Mouse (Mus musculus): Measurements from ENCODE around the gene Peg12. TPM values are rescaled to one million over a fixed set of nuclear protein-coding genes. Genes with fewer than 3 reads are reported as not detected.

Gene Peg12
- total and polyA plus RNA-seq, 2 experiments from 2014 or later = 10.1 to 10.3 TPM

GRCm38 (mm10) chr7:62445431-62446165 is 18.7 kb downstream of the Peg12 start:
- Histone ChIP-seq H3K9me3 (ENCODE audit: low read length) (0 out of 2 replicates have a peak, but pooled peaks cover 5% of the 10 kb centered on the region), H3K9ac (replicated peaks; ENCODE audit: low read length) (no peak overlapping the region), H3K36me3 (ENCODE audit: insufficient read depth, low read length) (no peaks in the 10 kb centered on the region), H3K4me2 (ENCODE audit: low read depth, low read length) (no peak overlapping the region), H3K27me3 (ENCODE audit: insufficient read depth, low read length) (no peaks in the 10 kb centered on the region), H3K4me3 (ENCODE audit: low read length) (no peak overlapping the region), H3K27ac (no peak overlapping the region), H3K4me1 (ENCODE audit: insufficient read depth, low read length) (no peaks in the 10 kb centered on the region)
- no peak for TF ChIP-seq CTCF (IDR thresholded peaks at IDR 0.05; ENCODE audit: low read depth)
- no peak for ATAC-seq
- DNase-seq (ENCODE audit: low spot score) = no peak

- ATAC-seq = no peak
- 47% methylated on average over 2 of the region's 2 CpGs for WGBS
Measured at GRCm38 (mm10) chr7:62436394-62436793, 27.9 kb downstream of the Peg12 start.

GRCm38 (mm10) chr7:62433243-62433642 is 31.1 kb downstream of the Peg12 start:
- DNase-seq (ENCODE audit: low spot score) = peak; percentile 56
- H3K4me2 ChIP-seq (ENCODE audit: low read depth, low read length) = no peak overlapping the region
- ATAC-seq = no peak
- 41% methylated on average over 3 of the region's 3 CpGs for WGBS
- H3K27ac ChIP-seq = no peak overlapping the region
- no peak overlapping the region for H3K9ac ChIP-seq (replicated peaks; ENCODE audit: low read length)
- H3K4me1 ChIP-seq (ENCODE audit: insufficient read depth, low read length) = no peaks in the 10 kb centered on the region
- H3K9me3 ChIP-seq (ENCODE audit: low read length) = no peaks in the 10 kb centered on the region
- H3K4me3 ChIP-seq (ENCODE audit: low read length) = no peak overlapping the region
- peak; percentile 60 for TF ChIP-seq CTCF (IDR thresholded peaks at IDR 0.05; ENCODE audit: low read depth)
- H3K27me3 ChIP-seq (ENCODE audit: insufficient read depth, low read length) = no peaks in the 10 kb centered on the region
- no peaks in the 10 kb centered on the region for H3K36me3 ChIP-seq (ENCODE audit: insufficient read depth, low read length)

More at GRCm38 (mm10) chr7:62436394-62436793, 27.9 kb downstream of the Peg12 start:
- no peak overlapping the region for H3K4me3 ChIP-seq (ENCODE audit: low read length)
- no peaks in the 10 kb centered on the region for H3K36me3 ChIP-seq (ENCODE audit: insufficient read depth, low read length)
- no peaks in the 10 kb centered on the region for H3K27me3 ChIP-seq (ENCODE audit: insufficient read depth, low read length)
- no peak overlapping the region for H3K4me2 ChIP-seq (ENCODE audit: low read depth, low read length)
- no peak overlapping the region for H3K9ac ChIP-seq (replicated peaks; ENCODE audit: low read length)
- peak; percentile 50 for TF ChIP-seq CTCF (IDR thresholded peaks at IDR 0.05; ENCODE audit: low read depth)
- H3K27ac ChIP-seq = no peak overlapping the region
- H3K4me1 ChIP-seq (ENCODE audit: insufficient read depth, low read length) = no peaks in the 10 kb centered on the region
- peak; percentile 15 for DNase-seq (ENCODE audit: low spot score)
- H3K9me3 ChIP-seq (ENCODE audit: low read length) = no peaks in the 10 kb centered on the region

GRCm38 (mm10) chr7:62428337-62428736 is 36.0 kb downstream of the Peg12 start:
- H3K4me2 ChIP-seq (ENCODE audit: low read depth, low read length) = peak overlapping the region; percentile 32; the same call in 1 of the 2 replicates
- DNase-seq (ENCODE audit: low spot score) (peak; percentile 60), ATAC-seq (no peak)
- H3K9ac ChIP-seq (replicated peaks; ENCODE audit: low read length) = no peak overlapping the region
- H3K9me3 ChIP-seq (ENCODE audit: low read length) = no peaks in the 10 kb centered on the region
- H3K4me1 ChIP-seq (ENCODE audit: insufficient read depth, low read length) = no peaks in the 10 kb centered on the region
- no peak overlapping the region for H3K4me3 ChIP-seq (ENCODE audit: low read length)
- no peak overlapping the region for H3K27ac ChIP-seq
- peak; percentile 74 for TF ChIP-seq CTCF (IDR thresholded peaks at IDR 0.05; ENCODE audit: low read depth)
- 19% methylated on average over 8 of the region's 8 CpGs for whole genome bisulfite sequencing
- H3K36me3 ChIP-seq (ENCODE audit: insufficient read depth, low read length) = no peaks in the 10 kb centered on the region
- H3K27me3 ChIP-seq (ENCODE audit: insufficient read depth, low read length) = no peaks in the 10 kb centered on the region

- no peaks in the 10 kb centered on the region for H3K27me3 ChIP-seq (ENCODE audit: insufficient read depth, low read length)
- H3K36me3 ChIP-seq (ENCODE audit: insufficient read depth, low read length) = no peaks in the 10 kb centered on the region
- WGBS = 38% methylated on average over 4 of the region's 4 CpGs
- H3K4me1 ChIP-seq (ENCODE audit: insufficient read depth, low read length) = no peaks in the 10 kb centered on the region
- DNase-seq (ENCODE audit: low spot score) = no peak
- no peak overlapping the region for H3K4me3 ChIP-seq (ENCODE audit: low read length)
- H3K27ac ChIP-seq = no peak overlapping the region
- ATAC-seq = no peak
- H3K4me2 ChIP-seq (ENCODE audit: low read depth, low read length) = no peak overlapping the region
- no peak for TF ChIP-seq CTCF (IDR thresholded peaks at IDR 0.05; ENCODE audit: low read depth)
- 0 out of 2 replicates have a peak, but pooled peaks cover 4% of the 10 kb centered on the region for H3K9me3 ChIP-seq (ENCODE audit: low read length)
- H3K9ac ChIP-seq (replicated peaks; ENCODE audit: low read length) = no peak overlapping the region
Measured at GRCm38 (mm10) chr7:62423210-62423609, 41.1 kb downstream of the Peg12 start.

GRCm38 (mm10) chr7:62420566-62420965 is 43.7 kb downstream of the Peg12 start:
- peak overlapping the region; percentile 80; the same call in 1 of the 2 replicates for H3K9ac ChIP-seq (replicated peaks; ENCODE audit: low read length)
- no peaks in the 10 kb centered on the region for H3K4me1 ChIP-seq (ENCODE audit: insufficient read depth, low read length)
- no peak for TF ChIP-seq CTCF (IDR thresholded peaks at IDR 0.05; ENCODE audit: low read depth)
- ATAC-seq (no peak), DNase-seq (ENCODE audit: low spot score) (peak; percentile 44)
- peak overlapping the region; percentile 49 for H3K4me2 ChIP-seq (ENCODE audit: low read depth, low read length)
- H3K9me3 ChIP-seq (ENCODE audit: low read length) = 0 out of 2 replicates have a peak, but pooled peaks cover 4% of the 10 kb centered on the region
- no peaks in the 10 kb centered on the region for H3K36me3 ChIP-seq (ENCODE audit: insufficient read depth, low read length)
- 37% methylated on average over 6 of the region's 6 CpGs for WGBS
- peak overlapping the region; percentile 90 for H3K27ac ChIP-seq
- H3K27me3 ChIP-seq (ENCODE audit: insufficient read depth, low read length) = no peaks in the 10 kb centered on the region
- H3K4me3 ChIP-seq (ENCODE audit: low read length) = peak overlapping the region; percentile 72
